Mouse (Mus musculus): ENCODE measurements around the gene Nceh1.

The Nceh1 gene

GRCm38 (mm10) chr3:27182733-27183600, at the start of gene Nceh1:
Gene Nceh1 (plus strand): TSS chr3:27182965.
- peak; percentile 94 for DNase-seq (ENCODE audit: low read depth, low spot score)

- peak; percentile 60 for DNase-seq (ENCODE audit: low read depth, low spot score)
Observed at GRCm38 (mm10) chr3:27140101-27140500, 42.7 kb upstream of the Nceh1 start.

- DNase-seq (ENCODE audit: low read depth, low spot score) = no peak
Observed at GRCm38 (mm10) chr3:27143570-27143969, 39.2 kb upstream of the Nceh1 start.

GRCm38 (mm10) chr3:27145733-27146132, 37.0 kb upstream of the Nceh1 start:
- peak; percentile 27 for DNase-seq (ENCODE audit: low read depth, low spot score)

- peak; percentile 30 for DNase-seq (ENCODE audit: low read depth, low spot score)
Observed at GRCm38 (mm10) chr3:27153191-27153671, 29.5 kb upstream of the Nceh1 start.

GRCm38 (mm10) chr3:27153701-27154209, 29.0 kb upstream of the Nceh1 start, which contains the start of gene Ect2:
Gene Ect2 (minus strand): TSS chr3:27153878.
- peak; percentile 100 for DNase-seq (ENCODE audit: low read depth, low spot score)

- peak; percentile 24 for DNase-seq (ENCODE audit: low read depth, low spot score)
Observed at GRCm38 (mm10) chr3:27154280-27154679, 28.5 kb upstream of the Nceh1 start.

- DNase-seq (ENCODE audit: low read depth, low spot score) = peak; percentile 97
Observed at GRCm38 (mm10) chr3:27155051-27155855, 27.5 kb upstream of the Nceh1 start.

GRCm38 (mm10) chr3:27155856-27156593, 26.7 kb upstream of the Nceh1 start:
- DNase-seq (ENCODE audit: low read depth, low spot score) = no peak

- peak; percentile 65 for DNase-seq (ENCODE audit: low read depth, low spot score)
Observed at GRCm38 (mm10) chr3:27156594-27156949, 26.2 kb upstream of the Nceh1 start.

- DNase-seq (ENCODE audit: low read depth, low spot score) = peak; percentile 72
Observed at GRCm38 (mm10) chr3:27158910-27159309, 23.9 kb upstream of the Nceh1 start.

GRCm38 (mm10) chr3:27161645-27162409, 20.9 kb upstream of the Nceh1 start:
- peak; percentile 63 for DNase-seq (ENCODE audit: low read depth, low spot score)

- no peak for DNase-seq (ENCODE audit: low read depth, low spot score)
Observed at GRCm38 (mm10) chr3:27162410-27162804, 20.4 kb upstream of the Nceh1 start.

- no peak for DNase-seq (ENCODE audit: low read depth, low spot score)
Observed at GRCm38 (mm10) chr3:27165481-27166065, 17.2 kb upstream of the Nceh1 start.

GRCm38 (mm10) chr3:27170257-27170656, 12.5 kb upstream of the Nceh1 start:
- no peak for DNase-seq (ENCODE audit: low read depth, low spot score)

- DNase-seq (ENCODE audit: low read depth, low spot score) = no peak
Observed at GRCm38 (mm10) chr3:27179711-27180110, 3.1 kb upstream of the Nceh1 start.

- peak; percentile 45 for DNase-seq (ENCODE audit: low read depth, low spot score)
Observed at GRCm38 (mm10) chr3:27183601-27184175, 923 bp downstream of the Nceh1 start.

- DNase-seq (ENCODE audit: low read depth, low spot score) = no peak
Observed at GRCm38 (mm10) chr3:27188386-27188785, 5.6 kb downstream of the Nceh1 start.

GRCm38 (mm10) chr3:27189320-27190261, 6.8 kb downstream of the Nceh1 start:
- DNase-seq (ENCODE audit: low read depth, low spot score) = no peak
